Mouse (Mus musculus): ENCODE data around the gene Col5a1. TPM values are rescaled to one million over a fixed set of nuclear protein-coding genes. Genes with fewer than 3 reads are reported as not detected.

Col5a1 gene
- total and polyA plus RNA-seq, 3 experiments, result 31.1 to 75.5 TPM; not detected in 1

- Histone ChIP-seq H3K27me3 (ENCODE audit: control insufficient read depth in 1 of 2, insufficient read depth in 2 of 2, low read length in 2 of 2) (no peaks in the 10 kb centered on the region), H3K9me3 (replicated peaks; ENCODE audit: insufficient read depth, low read length) (no peaks in the 10 kb centered on the region), H3K36me3 (ENCODE audit: control insufficient read depth in 1 of 2, insufficient read depth in 2 of 2, low read length in 2 of 2) (peaks cover 0 to 79% of the 10 kb centered on the region in 2 experiments; a peak in 2 of 4 replicates), H3K79me2 (ENCODE audit: control insufficient read depth, insufficient read depth, low read length, poor library complexity) (peaks cover 3% of the 10 kb centered on the region; the same call in 1 of the 2 replicates), H3K27ac (ENCODE audit: control insufficient read depth, low read depth, low read length) (peak overlapping the region; percentile 100), H3K4me1 (ENCODE audit: control insufficient read depth in 1 of 2, insufficient read depth in 2 of 2, low read length in 2 of 2) (peaks cover 49 to 78% of the 10 kb centered on the region in 2 experiments), H3K9ac (ENCODE audit: control insufficient read depth, low read depth, low read length, poor library complexity, severe bottlenecking) (peak overlapping the region; percentile 82), H3K4me3 (ENCODE audit: control insufficient read depth in 1 of 2, insufficient read depth in 1 of 2, low read depth in 2 of 2, low read length in 2 of 2) (peak overlapping the region in 1 of 2 experiments; percentile 11; a peak in 1 of 4 replicates)
- DNase-seq (ENCODE audit: low read depth, low spot score), result peak; percentile 94
- TF ChIP-seq NELFE (IDR thresholded peaks at IDR 0.05; ENCODE audit: low read depth, low read length), result no peak
- TF ChIP-seq JUND (IDR thresholded peaks at IDR 0.05; ENCODE audit: low read depth, low read length), result peak; percentile 97
- TF ChIP-seq E2F4 (IDR thresholded peaks at IDR 0.05; ENCODE audit: borderline replicate concordance, low read depth, low read length), result peak; percentile 90
- TF ChIP-seq NRF1 (IDR thresholded peaks at IDR 0.05; ENCODE audit: insufficient read depth, low read depth, low read length, poor library complexity, severe bottlenecking), result no peak
- TF ChIP-seq POLR2AphosphoS2 (IDR thresholded peaks at IDR 0.05; ENCODE audit: low read length), result peak; percentile 85; the same call in 1 of the 2 replicates
- TF ChIP-seq KAT2A (conservative IDR thresholded peaks at IDR 0.05; ENCODE audit: low read depth, low read length), result no peak; the same call in 1 of the 2 replicates
- no peak for TF ChIP-seq POLR2AphosphoS5 (IDR thresholded peaks at IDR 0.05; ENCODE audit: borderline replicate concordance, low read depth, low read length)
- no peak for TF ChIP-seq ZKSCAN1 (IDR thresholded peaks at IDR 0.05; ENCODE audit: low read depth, low read length)
- no peak for TF ChIP-seq ELF1 (IDR thresholded peaks at IDR 0.05; ENCODE audit: low read depth, low read length)
- no peak for TF ChIP-seq USF2 (IDR thresholded peaks at IDR 0.05; ENCODE audit: borderline replicate concordance in 1 of 2, insufficient read depth in 1 of 2, low read depth in 1 of 2, low read length in 2 of 2)
- TF ChIP-seq MEF2A (IDR thresholded peaks at IDR 0.05; ENCODE audit: extremely low read depth, insufficient replicate concordance, low read depth, low read length, poor library complexity, severe bottlenecking), result no peak
- TF ChIP-seq RCOR1 (IDR thresholded peaks at IDR 0.05; ENCODE audit: low read depth, low read length), result peak; percentile 73; the same call in 1 of the 2 replicates
- TF ChIP-seq SMC3 (IDR thresholded peaks at IDR 0.05; ENCODE audit: low read depth, low read length), result no peak
- TF ChIP-seq ETS1 (IDR thresholded peaks at IDR 0.05; ENCODE audit: low read depth, low read length), result peak; percentile 96
- peak; percentile 61 for TF ChIP-seq CHD2 (IDR thresholded peaks at IDR 0.05; ENCODE audit: low read length)
- peak; percentile 42; the same call in 1 of the 2 replicates for TF ChIP-seq BHLHE40 (IDR thresholded peaks at IDR 0.05; ENCODE audit: borderline replicate concordance, low read depth, low read length)
- peak; percentile 47; the same call in 1 of the 2 replicates for TF ChIP-seq HCFC1 (IDR thresholded peaks at IDR 0.05; ENCODE audit: low read depth, low read length)
- TF ChIP-seq EP300 (IDR thresholded peaks at IDR 0.05; ENCODE audit: low read depth in 1 of 2, low read length in 2 of 2), result peak; percentile 99 to 100
- no peak for TF ChIP-seq RAD21 (IDR thresholded peaks at IDR 0.05; ENCODE audit: low read depth, low read length)
- TF ChIP-seq POLR2A (IDR thresholded peaks at IDR 0.05; ENCODE audit: control insufficient read depth in 1 of 2, insufficient read depth in 1 of 2, low read depth in 1 of 2, low read length in 2 of 2, poor library complexity in 1 of 2), result peak in 1 of 2 experiments; percentile 62; a peak in 2 of 4 replicates
- TF ChIP-seq UBTF (IDR thresholded peaks at IDR 0.05; ENCODE audit: borderline replicate concordance, insufficient read depth, low read depth, low read length), result no peak
- TF ChIP-seq GABPA (IDR thresholded peaks at IDR 0.05; ENCODE audit: low read depth, low read length), result peak; percentile 97
- TF ChIP-seq ZNF384 (IDR thresholded peaks at IDR 0.05; ENCODE audit: low read depth, low read length), result peak; percentile 73
- TF ChIP-seq CTCF (IDR thresholded peaks at IDR 0.05 in 2 of 3, conservative IDR thresholded peaks at IDR 0.05 in 1 of 3; ENCODE audit: control insufficient read depth in 1 of 3, insufficient read depth in 1 of 3, low read depth in 2 of 3, low read length in 3 of 3, poor library complexity in 1 of 3, severe bottlenecking in 1 of 3), result no peak
- peak; percentile 99 for TF ChIP-seq TCF12 (IDR thresholded peaks at IDR 0.05; ENCODE audit: low read depth, low read length)
- TF ChIP-seq MYC (IDR thresholded peaks at IDR 0.05; ENCODE audit: low read depth, low read length), result peak; percentile 91; the same call in 1 of the 2 replicates
- TF ChIP-seq USF1 (IDR thresholded peaks at IDR 0.05; ENCODE audit: low read depth, low read length), result 0 out of 2 replicates have a peak, but pooled peaks have one; percentile 3
- TF ChIP-seq MYB (IDR thresholded peaks at IDR 0.05; ENCODE audit: low read depth, low read length), result peak; percentile 100
- TF ChIP-seq GATA1 (IDR thresholded peaks at IDR 0.05; ENCODE audit: low read depth, low read length), result peak; percentile 99
- peak; percentile 97 for TF ChIP-seq TAL1 (IDR thresholded peaks at IDR 0.05; ENCODE audit: low read length)
- TF ChIP-seq MAX (IDR thresholded peaks at IDR 0.05; ENCODE audit: low read length), result peak; percentile 46; the same call in 1 of the 2 replicates
- peak; percentile 99 for TF ChIP-seq SIN3A (IDR thresholded peaks at IDR 0.05; ENCODE audit: low read length)
- no peak for TF ChIP-seq ZC3H11A (IDR thresholded peaks at IDR 0.05; ENCODE audit: low read depth, low read length)
- TF ChIP-seq MAFK (IDR thresholded peaks at IDR 0.05; ENCODE audit: borderline replicate concordance, low read depth, low read length), result peak; percentile 81; the same call in 1 of the 2 replicates
- TF ChIP-seq MAZ (IDR thresholded peaks at IDR 0.05; ENCODE audit: low read depth, low read length), result 0 out of 2 replicates have a peak, but pooled peaks have one; percentile 58
These were observed 178.3 kb downstream of the Col5a1 start for GRCm38 (mm10) chr2:28064339-28065080.
